Mouse (Mus musculus): Measurements from ENCODE around the gene Zfp800. TPM values are rescaled to one million over a fixed set of nuclear protein-coding genes. Genes with fewer than 3 reads are reported as not detected.

Gene Zfp800
- polyA plus RNA-seq, 1 experiment from 2014 or later, result 18.2 TPM

DNA sequence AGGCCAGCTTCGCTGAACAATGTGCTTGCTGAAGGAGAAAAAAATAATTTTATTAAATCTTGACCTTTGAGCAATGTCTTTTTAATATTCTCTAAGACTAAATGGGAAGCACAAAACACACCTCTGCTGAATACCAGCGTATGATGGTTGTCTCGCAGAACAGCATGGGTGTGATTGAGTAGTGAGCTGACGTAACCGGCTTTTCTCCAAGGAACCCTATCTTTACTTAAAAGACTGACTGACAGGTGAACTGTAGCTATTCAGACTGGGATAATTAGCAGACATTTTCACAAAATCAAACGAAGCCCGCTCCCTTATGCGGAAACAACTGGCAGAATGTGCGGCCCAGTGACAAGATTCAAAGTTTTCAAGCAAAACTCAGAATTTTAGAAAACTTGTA, 30.2 kb downstream of the Zfp800 start:
- Histone ChIP-seq H3K4me1 (ENCODE audit: control insufficient read depth, insufficient read depth, low read depth, low read length) (no peaks in the 10 kb centered on the region), H3K27ac (ENCODE audit: low read depth, low read length) (no peak overlapping the region), H3K4me3 (ENCODE audit: low read length) (no peak overlapping the region), H3K9ac (ENCODE audit: low read depth, low read length) (no peak overlapping the region), H3K9me3 (ENCODE audit: control insufficient read depth, low read length) (no peaks in the 10 kb centered on the region), H3K4me2 (ENCODE audit: low read length) (no peak overlapping the region), H3K36me3 (ENCODE audit: control insufficient read depth, insufficient read depth, low read length) (no peaks in the 10 kb centered on the region), H3K27me3 (replicated peaks; ENCODE audit: control insufficient read depth, insufficient read depth, low read length) (no peaks in the 10 kb centered on the region)
- no peak for ATAC-seq
- WGBS, result 84% methylated on average over 9 of the region's 9 CpGs

DNA sequence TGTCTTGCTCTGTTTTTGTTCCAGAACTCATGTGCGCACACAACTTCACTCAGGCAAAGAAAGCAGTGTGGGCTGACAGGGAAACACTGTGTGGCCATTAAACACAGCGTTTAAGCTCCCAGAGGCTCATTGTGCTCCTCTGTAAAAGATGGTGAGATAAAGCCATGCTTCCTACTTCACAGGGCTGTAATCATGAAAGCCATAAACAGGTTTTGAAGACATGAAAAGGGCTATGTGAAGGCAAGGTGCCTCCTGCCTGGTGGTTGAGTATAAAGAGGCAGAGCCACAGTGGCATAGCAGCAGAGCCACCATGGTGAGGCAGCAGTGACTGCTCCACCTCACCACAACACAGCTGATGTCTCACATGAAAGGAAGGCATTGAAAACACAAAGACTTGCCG, 46.7 kb downstream of the Zfp800 start:
- Histone ChIP-seq H3K4me3 (ENCODE audit: low read length) (no peak overlapping the region), H3K27ac (ENCODE audit: low read depth, low read length) (no peak overlapping the region), H3K4me2 (ENCODE audit: low read length) (no peak overlapping the region), H3K9me3 (ENCODE audit: control insufficient read depth, low read length) (no peaks in the 10 kb centered on the region), H3K9ac (ENCODE audit: low read depth, low read length) (no peak overlapping the region), H3K27me3 (replicated peaks; ENCODE audit: control insufficient read depth, insufficient read depth, low read length) (no peaks in the 10 kb centered on the region), H3K4me1 (ENCODE audit: control insufficient read depth, insufficient read depth, low read depth, low read length) (no peaks in the 10 kb centered on the region), H3K36me3 (ENCODE audit: control insufficient read depth, insufficient read depth, low read length) (no peaks in the 10 kb centered on the region)
- WGBS, result 69% methylated on average over 3 of the region's 3 CpGs
- no peak for ATAC-seq

- no peak overlapping the region for H3K27ac ChIP-seq (ENCODE audit: low read depth, low read length)
- no peaks in the 10 kb centered on the region for H3K27me3 ChIP-seq (replicated peaks; ENCODE audit: control insufficient read depth, insufficient read depth, low read length)
- ATAC-seq, result no peak
- H3K9ac ChIP-seq (ENCODE audit: low read depth, low read length), result no peak overlapping the region
- H3K9me3 ChIP-seq (ENCODE audit: control insufficient read depth, low read length), result no peaks in the 10 kb centered on the region
- H3K36me3 ChIP-seq (ENCODE audit: control insufficient read depth, insufficient read depth, low read length), result no peaks in the 10 kb centered on the region
- H3K4me2 ChIP-seq (ENCODE audit: low read length), result no peak overlapping the region
- no peak overlapping the region for H3K4me3 ChIP-seq (ENCODE audit: low read length)
- H3K4me1 ChIP-seq (ENCODE audit: control insufficient read depth, insufficient read depth, low read depth, low read length), result no peaks in the 10 kb centered on the region
Observed at GRCm38 (mm10) chr6:28345677-28346076, 52.1 kb downstream of the Zfp800 start.

GRCm38 (mm10) chr6:28345181-28345580, 52.6 kb downstream of the Zfp800 start:
- Histone ChIP-seq H3K27ac (ENCODE audit: low read depth, low read length) (no peak overlapping the region), H3K4me2 (ENCODE audit: low read length) (no peak overlapping the region), H3K9me3 (ENCODE audit: control insufficient read depth, low read length) (no peaks in the 10 kb centered on the region), H3K4me1 (ENCODE audit: control insufficient read depth, insufficient read depth, low read depth, low read length) (no peaks in the 10 kb centered on the region), H3K9ac (ENCODE audit: low read depth, low read length) (no peak overlapping the region), H3K27me3 (replicated peaks; ENCODE audit: control insufficient read depth, insufficient read depth, low read length) (no peaks in the 10 kb centered on the region), H3K36me3 (ENCODE audit: control insufficient read depth, insufficient read depth, low read length) (no peaks in the 10 kb centered on the region), H3K4me3 (ENCODE audit: low read length) (no peak overlapping the region)
- ATAC-seq, result no peak
- 40% methylated on average over 7 of the region's 7 CpGs for WGBS

- Histone ChIP-seq H3K9ac (ENCODE audit: low read depth, low read length) (no peak overlapping the region), H3K27ac (ENCODE audit: low read depth, low read length) (no peak overlapping the region), H3K4me1 (ENCODE audit: control insufficient read depth, insufficient read depth, low read depth, low read length) (no peaks in the 10 kb centered on the region), H3K27me3 (replicated peaks; ENCODE audit: control insufficient read depth, insufficient read depth, low read length) (no peaks in the 10 kb centered on the region), H3K4me3 (ENCODE audit: low read length) (no peak overlapping the region), H3K36me3 (ENCODE audit: control insufficient read depth, insufficient read depth, low read length) (no peaks in the 10 kb centered on the region), H3K4me2 (ENCODE audit: low read length) (no peak overlapping the region), H3K9me3 (ENCODE audit: control insufficient read depth, low read length) (no peaks in the 10 kb centered on the region)
- WGBS, result 87% methylated on average over 5 of the region's 5 CpGs
- ATAC-seq, result no peak
Observed at GRCm38 (mm10) chr6:28342863-28343262, 54.9 kb downstream of the Zfp800 start.

DNA sequence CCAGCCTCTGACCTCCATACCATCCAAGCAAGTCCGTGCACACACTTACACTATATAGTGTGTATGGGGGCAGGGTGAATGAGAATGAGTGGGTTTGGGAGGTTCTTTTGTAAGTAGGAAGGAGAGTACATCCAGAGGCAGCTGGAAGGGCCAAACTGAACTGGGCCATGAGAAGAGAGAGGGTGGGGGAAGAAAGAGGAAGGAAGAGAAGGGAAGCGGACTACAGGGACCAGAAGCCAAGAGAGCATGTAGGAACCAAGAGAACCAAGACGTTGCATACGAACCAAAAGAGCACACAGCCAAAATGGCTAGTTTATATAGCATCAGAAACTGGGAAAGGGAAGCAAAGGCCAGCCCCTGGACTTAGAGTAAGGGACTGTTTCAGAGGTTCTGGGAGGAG, 56.6 kb downstream of the Zfp800 start:
- H3K36me3 ChIP-seq (ENCODE audit: control insufficient read depth, insufficient read depth, low read length), result no peaks in the 10 kb centered on the region
- no peaks in the 10 kb centered on the region for H3K27me3 ChIP-seq (replicated peaks; ENCODE audit: control insufficient read depth, insufficient read depth, low read length)
- ATAC-seq, result no peak
- no peak overlapping the region for H3K27ac ChIP-seq (ENCODE audit: low read depth, low read length)
- H3K4me1 ChIP-seq (ENCODE audit: control insufficient read depth, insufficient read depth, low read depth, low read length), result no peaks in the 10 kb centered on the region
- WGBS, result 93% methylated on average over 4 of the region's 4 CpGs
- no peak overlapping the region for H3K9ac ChIP-seq (ENCODE audit: low read depth, low read length)
- H3K4me3 ChIP-seq (ENCODE audit: low read length), result no peak overlapping the region
- H3K4me2 ChIP-seq (ENCODE audit: low read length), result no peak overlapping the region
- no peaks in the 10 kb centered on the region for H3K9me3 ChIP-seq (ENCODE audit: control insufficient read depth, low read length)

- no peak overlapping the region for H3K4me3 ChIP-seq (ENCODE audit: low read length)
- no peaks in the 10 kb centered on the region for H3K27me3 ChIP-seq (replicated peaks; ENCODE audit: control insufficient read depth, insufficient read depth, low read length)
- no peak overlapping the region for H3K27ac ChIP-seq (ENCODE audit: low read depth, low read length)
- no peak overlapping the region for H3K9ac ChIP-seq (ENCODE audit: low read depth, low read length)
- ATAC-seq, result no peak
- no peaks in the 10 kb centered on the region for H3K9me3 ChIP-seq (ENCODE audit: control insufficient read depth, low read length)
- no peak overlapping the region for H3K4me2 ChIP-seq (ENCODE audit: low read length)
- WGBS, result 89% methylated on average over 5 of the region's 5 CpGs
- no peaks in the 10 kb centered on the region for H3K4me1 ChIP-seq (ENCODE audit: control insufficient read depth, insufficient read depth, low read depth, low read length)
- no peaks in the 10 kb centered on the region for H3K36me3 ChIP-seq (ENCODE audit: control insufficient read depth, insufficient read depth, low read length)
Observed at GRCm38 (mm10) chr6:28339410-28339809, 58.4 kb downstream of the Zfp800 start.

- no peak overlapping the region for H3K9ac ChIP-seq (ENCODE audit: low read depth, low read length)
- no peaks in the 10 kb centered on the region for H3K27me3 ChIP-seq (replicated peaks; ENCODE audit: control insufficient read depth, insufficient read depth, low read length)
- H3K36me3 ChIP-seq (ENCODE audit: control insufficient read depth, insufficient read depth, low read length), result no peaks in the 10 kb centered on the region
- WGBS, result 85% methylated on average over 5 of the region's 5 CpGs
- H3K4me1 ChIP-seq (ENCODE audit: control insufficient read depth, insufficient read depth, low read depth, low read length), result peaks cover 2% of the 10 kb centered on the region; the same call in 1 of the 2 replicates
- H3K27ac ChIP-seq (ENCODE audit: low read depth, low read length), result no peak overlapping the region
- ATAC-seq, result no peak
- no peaks in the 10 kb centered on the region for H3K9me3 ChIP-seq (ENCODE audit: control insufficient read depth, low read length)
- no peak overlapping the region for H3K4me2 ChIP-seq (ENCODE audit: low read length)
- H3K4me3 ChIP-seq (ENCODE audit: low read length), result no peak overlapping the region
Observed at GRCm38 (mm10) chr6:28333696-28334095, 64.1 kb downstream of the Zfp800 start.

GRCm38 (mm10) chr6:28332546-28332945, 65.3 kb downstream of the Zfp800 start:
- H3K36me3 ChIP-seq (ENCODE audit: control insufficient read depth, insufficient read depth, low read length), result no peaks in the 10 kb centered on the region
- no peak overlapping the region for H3K4me3 ChIP-seq (ENCODE audit: low read length)
- no peaks in the 10 kb centered on the region for H3K9me3 ChIP-seq (ENCODE audit: control insufficient read depth, low read length)
- no peaks in the 10 kb centered on the region for H3K27me3 ChIP-seq (replicated peaks; ENCODE audit: control insufficient read depth, insufficient read depth, low read length)
- no peak overlapping the region for H3K4me2 ChIP-seq (ENCODE audit: low read length)
- WGBS, result 78% methylated on average over 3 of the region's 3 CpGs
- ATAC-seq, result no peak
- H3K4me1 ChIP-seq (ENCODE audit: control insufficient read depth, insufficient read depth, low read depth, low read length), result peaks cover 2% of the 10 kb centered on the region; the same call in 1 of the 2 replicates
- H3K27ac ChIP-seq (ENCODE audit: low read depth, low read length), result no peak overlapping the region
- H3K9ac ChIP-seq (ENCODE audit: low read depth, low read length), result no peak overlapping the region

DNA sequence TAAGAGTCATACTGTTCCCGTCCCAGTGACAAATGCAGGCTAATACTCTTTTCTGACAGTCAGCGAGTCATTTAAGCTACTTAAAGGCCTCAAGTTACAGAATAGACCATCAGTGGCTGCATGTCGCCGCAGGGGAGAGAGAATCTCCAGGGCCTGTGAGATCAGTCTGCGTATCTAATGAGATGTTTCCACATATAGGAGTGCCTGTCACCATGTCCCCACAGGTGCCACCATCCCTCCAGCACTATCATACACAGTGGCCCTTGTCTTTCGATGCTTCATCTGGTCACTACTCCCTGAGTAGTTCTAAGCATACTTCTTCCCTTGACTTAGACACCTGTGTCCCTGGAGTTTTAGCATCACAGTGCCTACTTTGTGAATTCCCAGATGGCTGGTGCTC, 68.0 kb downstream of the Zfp800 start:
- no peak; the same call in 1 of the 2 replicates for ATAC-seq
- no peak overlapping the region for H3K4me2 ChIP-seq (ENCODE audit: low read length)
- no peak overlapping the region for H3K27ac ChIP-seq (ENCODE audit: low read depth, low read length)
- H3K9ac ChIP-seq (ENCODE audit: low read depth, low read length), result no peak overlapping the region
- H3K36me3 ChIP-seq (ENCODE audit: control insufficient read depth, insufficient read depth, low read length), result no peaks in the 10 kb centered on the region
- no peaks in the 10 kb centered on the region for H3K9me3 ChIP-seq (ENCODE audit: control insufficient read depth, low read length)
- H3K4me3 ChIP-seq (ENCODE audit: low read length), result no peak overlapping the region
- peaks cover 2% of the 10 kb centered on the region; the same call in 1 of the 2 replicates for H3K4me1 ChIP-seq (ENCODE audit: control insufficient read depth, insufficient read depth, low read depth, low read length)
- no peaks in the 10 kb centered on the region for H3K27me3 ChIP-seq (replicated peaks; ENCODE audit: control insufficient read depth, insufficient read depth, low read length)
- WGBS, result 51% methylated on average over 6 of the region's 6 CpGs

All from hindbrain, embryonic 16.5 days (tissue).